Mouse (Mus musculus) ES-E14 (cell line): ENCODE results near the gene Ctsc.

Experiments used
- CHD2 ChIP-seq: IDR thresholded peaks from 2 replicates; pipeline ENCODE4 v1.6.1; 2014; ENCODE audit warnings: mild to moderate bottlenecking, low read depth, low read length, inconsistent platforms
- HCFC1 ChIP-seq: IDR thresholded peaks from 2 replicates; pipeline ENCODE4 v1.6.1; 2012; ENCODE audit warnings: low read length, inconsistent platforms, borderline replicate concordance; ENCODE audit not compliant: insufficient read depth
- MAFK ChIP-seq: IDR thresholded peaks from 2 replicates; pipeline ENCODE4 v1.6.1; 2014; ENCODE audit warnings: mild to moderate bottlenecking, low read depth, low read length, inconsistent platforms; ENCODE audit not compliant: insufficient read depth
- ZNF384 ChIP-seq: IDR thresholded peaks from 2 replicates; pipeline ENCODE4 v1.6.1; 2012; ENCODE audit warnings: low read depth, low read length, inconsistent platforms

- TF ChIP-seq HCFC1 (no peak), CHD2 (no peak), MAFK (no peak), ZNF384 (no peak)
Measured at GRCm38 (mm10) chr7:88276914-88277765, 745 bp upstream of the Ctsc start.
